Mouse (Mus musculus) heart, embryonic 13.5 days (tissue): Measurements from ENCODE around the gene Asgr1. TPM values are rescaled to one million over a fixed set of nuclear protein-coding genes. Genes with fewer than 3 reads are reported as not detected.

Experiments
- ATAC-seq: fragments of 200-750 bp; cut with Nextera tagmentation; 2 replicates; pipeline ENCODE4 v1.8.0; 2017; ENCODE audit warnings: moderate TSS enrichment; ENCODE audit not compliant: insufficient number of reproducible peaks, low FRiP score, low TSS enrichment; ENCODE audit errors: extremely low read depth
- H3K27ac ChIP-seq: fragments of 300-500 bp; sonication (generic); replicated peaks from 2 replicates; pipeline ENCODE4 v1.5.1; 2015; ENCODE audit warnings: moderate library complexity, mild to moderate bottlenecking, inconsistent platforms
- H3K27me3 ChIP-seq: fragments of 300-500 bp; sonication (generic); replicated peaks from 2 replicates; pipeline ENCODE4 v1.6.1; 2015; ENCODE audit warnings: mild to moderate bottlenecking, inconsistent platforms
- H3K36me3 ChIP-seq: fragments of 300-500 bp; sonication (generic); 2 replicates; pipeline ENCODE4 v1.6.1; 2015; ENCODE audit warnings: mild to moderate bottlenecking, inconsistent platforms
- H3K4me1 ChIP-seq: fragments of 300-500 bp; sonication (generic); 2 replicates; pipeline ENCODE4 v1.6.1; 2015; ENCODE audit warnings: inconsistent platforms
- H3K4me2 ChIP-seq: fragments of 300-500 bp; sonication (generic); 2 replicates; pipeline ENCODE4 v1.6.1; 2015; ENCODE audit warnings: inconsistent platforms, mild to moderate bottlenecking, moderate library complexity
- H3K4me3 ChIP-seq: fragments of 300-500 bp; sonication (generic); 2 replicates; pipeline ENCODE4 v1.5.1; 2015; ENCODE audit warnings: moderate library complexity, mild to moderate bottlenecking, inconsistent platforms
- H3K9ac ChIP-seq: fragments of 300-500 bp; sonication (generic); 2 replicates; pipeline ENCODE4 v1.6.1; 2015; ENCODE audit warnings: inconsistent platforms, mild to moderate bottlenecking, moderate library complexity
- H3K9me3 ChIP-seq: fragments of 300-500 bp; sonication (generic); 2 replicates; pipeline ENCODE4 v1.6.1; 2016; ENCODE audit warnings: inconsistent platforms
- WGBS: fragments of 180-500 bp; shearing (Covaris S2); methylation state at CpG from one replicate; pipeline ENCODE4 v1.1.7; 2015; ENCODE audit warnings: mixed read lengths; 5-methylcytosine and 5-hydroxymethylcytosine counted together
- microRNA counts: library from miRNA; unstranded; fragments of <30 nt; microRNA quantifications from one replicate; lab custom pipeline; 2016
- microRNA-seq: library from miRNA; unstranded; fragments of <30 nt; microRNA quantifications from one replicate; pipeline ENCODE4, GENCODE M21; 2016
- polyA plus RNA-seq: library from polyadenylated mRNA; unstranded; fragments of >200 nt; fragmentation: Nextera tagmentation; extraction: Ambion mirVana; gene quantifications from 2 replicates; pipeline ENCODE4 v1.2.1, GENCODE M21; 2015

Asgr1 gene
- polyA plus RNA-seq, 1 experiment from 2014 or later: not detected

DNA sequence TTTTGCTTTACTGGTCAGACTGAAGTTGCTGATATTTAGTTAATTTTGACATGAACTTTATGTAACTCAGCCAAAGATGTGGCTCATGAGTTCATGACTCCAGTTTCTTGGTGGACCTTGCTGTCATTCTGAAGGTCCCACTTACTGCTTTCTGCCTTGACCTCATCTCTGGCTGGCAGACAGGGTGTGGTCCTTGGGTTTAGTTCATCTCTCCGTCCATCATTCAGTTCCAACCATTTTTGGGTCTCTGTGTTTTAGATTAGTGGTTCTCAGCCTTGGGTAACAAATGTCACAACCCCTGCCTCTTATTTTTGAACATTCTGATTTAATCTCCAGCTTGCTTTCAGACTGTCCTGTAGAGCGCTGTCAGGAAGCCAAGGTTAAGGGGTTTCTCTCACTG, 45.9 kb downstream of the Asgr1 start:
- Histone ChIP-seq H3K9me3 (0 out of 2 replicates have a peak, but pooled peaks cover 4% of the 10 kb centered on the region), H3K9ac (no peak overlapping the region), H3K27me3 (peaks cover 16% of the 10 kb centered on the region), H3K27ac (no peak overlapping the region), H3K4me1 (no peaks in the 10 kb centered on the region), H3K36me3 (no peaks in the 10 kb centered on the region), H3K4me3 (no peak overlapping the region), H3K4me2 (no peak overlapping the region)
- WGBS: 69% methylated on average over 2 of the region's 2 CpGs
- no peak for ATAC-seq

DNA sequence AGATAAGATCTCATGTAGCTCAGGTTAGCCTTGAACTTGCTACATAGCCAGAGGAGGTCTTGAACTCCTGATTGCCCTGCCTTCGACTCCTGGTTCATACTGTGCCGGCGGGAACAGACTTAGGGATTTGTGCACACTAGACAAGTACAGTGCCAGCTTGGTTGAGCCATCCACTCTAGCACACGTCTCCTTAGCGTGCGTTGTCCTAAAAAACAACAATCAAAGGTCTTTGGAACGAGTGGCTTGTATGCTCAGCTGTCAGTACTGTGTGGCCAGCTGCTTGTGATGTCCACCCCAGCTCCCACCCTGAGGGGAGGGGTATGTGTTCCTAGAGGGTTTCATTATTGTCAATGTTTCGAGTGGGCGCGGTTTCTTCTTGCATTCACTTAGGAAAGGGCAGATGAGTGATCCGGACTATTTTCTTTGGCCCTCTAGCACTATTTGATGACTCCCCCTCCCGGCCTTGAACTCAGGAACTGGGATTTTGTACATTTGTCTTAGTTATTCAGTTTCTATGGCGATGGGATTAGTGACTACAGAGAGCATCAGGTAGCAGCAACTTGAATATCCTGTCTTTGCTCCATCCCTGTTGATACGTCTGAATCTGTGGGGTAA, 49.9 kb downstream of the Asgr1 start:
- Histone ChIP-seq H3K9ac (no peak overlapping the region), H3K36me3 (no peaks in the 10 kb centered on the region), H3K4me3 (no peak overlapping the region), H3K4me2 (no peak overlapping the region), H3K4me1 (no peaks in the 10 kb centered on the region), H3K27me3 (peaks cover 4% of the 10 kb centered on the region), H3K27ac (no peak overlapping the region), H3K9me3 (0 out of 2 replicates have a peak, but pooled peaks cover 3% of the 10 kb centered on the region)
- WGBS: 77% methylated on average over 14 of the region's 14 CpGs
- ATAC-seq: no peak

DNA sequence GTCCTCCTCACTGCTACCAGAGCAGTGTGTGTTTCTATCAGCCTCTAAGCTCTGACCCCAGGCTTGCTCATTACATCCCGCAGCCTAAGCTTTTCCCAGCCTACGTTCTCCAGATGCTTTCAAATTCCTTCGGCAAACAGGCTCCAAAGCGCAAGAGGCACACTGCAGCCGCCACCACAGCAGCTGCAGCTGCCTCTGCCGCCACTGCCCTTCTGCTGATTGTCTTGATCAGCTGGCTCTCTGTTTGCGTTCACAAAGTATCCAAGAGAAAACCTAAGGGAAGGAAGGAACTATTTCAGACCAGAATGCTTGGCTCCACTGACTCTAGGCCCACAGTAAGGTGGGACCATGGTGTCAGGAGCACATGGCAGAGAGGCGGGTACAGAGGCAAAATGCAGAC, 53.2 kb downstream of the Asgr1 start:
- Histone ChIP-seq H3K9ac (no peak overlapping the region), H3K4me1 (no peaks in the 10 kb centered on the region), H3K9me3 (peaks cover 5% of the 10 kb centered on the region; the same call in 1 of the 2 replicates), H3K36me3 (no peaks in the 10 kb centered on the region), H3K27ac (no peak overlapping the region), H3K4me2 (no peak overlapping the region), H3K4me3 (no peak overlapping the region), H3K27me3 (no peaks in the 10 kb centered on the region; the same call in 1 of the 2 replicates)
- ATAC-seq: no peak
- WGBS: 43% methylated on average over 8 of the region's 8 CpGs

MicroRNA genes within 50 kb of the gene (microRNA counts, 519-probe panel; counts per million panel counts)
- microRNA mmu-miR-324-3p (lab: Ali Mortazavi, UCI): 209 counts per million, percentile 61 among the panel's probes with 10 or more counts
- 4,226 counts per million, percentile 77 among the panel's probes with 10 or more counts for microRNA mmu-miR-324-5p (lab: Ali Mortazavi, UCI)

Small RNAs within 50 kb of the gene (microRNA-seq; reads per million reads assigned to microRNA genes)
- 2,690 reads per million, percentile 87 among the genes with 10 or more reads in this experiment for gene Mir324

Other genes starting within 250 kb of the Asgr1 start
- 1.8 and 1.9 TPM in 2 replicates for gene Tmem102, start 248.5 kb upstream of the Asgr1 start, polyA plus RNA-seq
- gene Gm39566, start 238.8 kb upstream of the Asgr1 start, polyA plus RNA-seq: not detected in 2 replicates
- gene Spem2, start 235.6 kb upstream of the Asgr1 start, polyA plus RNA-seq: not detected in 2 replicates
- gene Spem1, start 231.9 kb upstream of the Asgr1 start, polyA plus RNA-seq: not detected in 2 replicates
- 2.0 and 2.4 TPM in 2 replicates for gene Nlgn2, start 216.3 kb upstream of the Asgr1 start, polyA plus RNA-seq
- 330 and 361 TPM in 2 replicates for gene Tmem256, start 215.6 kb upstream of the Asgr1 start, polyA plus RNA-seq
- gene Plscr3, start 207.7 kb upstream of the Asgr1 start, polyA plus RNA-seq: 75.4 and 76.2 TPM in 2 replicates
- gene Tnk1, start 195.4 kb upstream of the Asgr1 start, polyA plus RNA-seq: 0.38 and 0.56 TPM in 2 replicates
- gene Tmem95, start 176.1 kb upstream of the Asgr1 start, polyA plus RNA-seq: not detected in 2 replicates
- gene Kctd11, start 172.7 kb upstream of the Asgr1 start, polyA plus RNA-seq: 3.9 TPM in 2 replicates
- 7.0 and 8.2 TPM in 2 replicates for gene Acap1, start 158.5 kb upstream of the Asgr1 start, polyA plus RNA-seq
- 4.0 and 4.1 TPM in 2 replicates for gene 2810408A11Rik, start 153.1 kb upstream of the Asgr1 start, polyA plus RNA-seq
- 7.8 and 8.1 TPM in 2 replicates for gene Neurl4, start 153.0 kb upstream of the Asgr1 start, polyA plus RNA-seq
- 45.0 and 52.2 TPM in 2 replicates for gene Gps2, start 140.2 kb upstream of the Asgr1 start, polyA plus RNA-seq
- gene Eif5a, start 132.1 kb upstream of the Asgr1 start, polyA plus RNA-seq: 1,157 and 1,215 TPM in 2 replicates
- 3.1 TPM in 2 replicates for gene Ybx2, start 118.3 kb upstream of the Asgr1 start, polyA plus RNA-seq
- gene Slc2a4, start 105.9 kb upstream of the Asgr1 start, polyA plus RNA-seq: 25.8 and 30.3 TPM in 2 replicates
- gene Cldn7, start 89.3 kb upstream of the Asgr1 start, polyA plus RNA-seq: 6.3 and 7.4 TPM in 2 replicates
- 21.0 and 21.1 TPM in 2 replicates for gene Ctdnep1, start 72.9 kb upstream of the Asgr1 start, polyA plus RNA-seq
- 111 and 119 TPM in 2 replicates for gene Elp5, start 71.6 kb upstream of the Asgr1 start, polyA plus RNA-seq
- 456 and 466 TPM in 2 replicates for gene Gabarap, start 62.9 kb upstream of the Asgr1 start, polyA plus RNA-seq
- 43.8 and 47.9 TPM in 2 replicates for gene Phf23, start 58.3 kb upstream of the Asgr1 start, polyA plus RNA-seq
- 20.7 and 22.0 TPM in 2 replicates for gene Dvl2, start 53.5 kb upstream of the Asgr1 start, polyA plus RNA-seq
- 131 and 140 TPM in 2 replicates for gene Acadvl, start 38.7 kb upstream of the Asgr1 start, polyA plus RNA-seq
- gene Dlg4, start 37.1 kb upstream of the Asgr1 start, polyA plus RNA-seq: 4.7 and 5.1 TPM in 2 replicates
- gene Asgr2, start 38.6 kb downstream of the Asgr1 start, polyA plus RNA-seq: 0.18 TPM in 1 of 2 replicates, not detected in the other
- gene Mgl2, start 76.2 kb downstream of the Asgr1 start, polyA plus RNA-seq: 0.53 and 0.67 TPM in 2 replicates
- gene Clec10a, start 102.1 kb downstream of the Asgr1 start, polyA plus RNA-seq: 0.31 and 0.43 TPM in 2 replicates
- gene Slc16a11, start 158.7 kb downstream of the Asgr1 start, polyA plus RNA-seq: 0.28 and 0.60 TPM in 2 replicates
- 5.0 and 7.1 TPM in 2 replicates for gene Slc16a13, start 167.0 kb downstream of the Asgr1 start, polyA plus RNA-seq
- 17.8 and 18.3 TPM in 2 replicates for gene Bcl6b, start 175.7 kb downstream of the Asgr1 start, polyA plus RNA-seq
- gene 0610010K14Rik, start 183.8 kb downstream of the Asgr1 start, polyA plus RNA-seq: 125 and 137 TPM in 2 replicates
- gene Gm21988, start 185.7 kb downstream of the Asgr1 start, polyA plus RNA-seq: 9.0 and 9.5 TPM in 2 replicates
- gene Rnasek, start 185.8 kb downstream of the Asgr1 start, polyA plus RNA-seq: 214 and 235 TPM in 2 replicates
- 2.5 and 3.5 TPM in 2 replicates for gene Alox12, start 201.3 kb downstream of the Asgr1 start, polyA plus RNA-seq